Mouse (Mus musculus) heart, embryonic 11.5 days (tissue): ENCODE data around the gene Plpp7. TPM values are rescaled to one million over a fixed set of nuclear protein-coding genes. Genes with fewer than 3 reads are reported as not detected.

ENCODE experiments used
- ATAC-seq: fragments of 200-750 bp; cut with Nextera tagmentation; replicated peaks from 2 replicates; pipeline ENCODE4 v1.8.0; 2017; ENCODE audit warnings: moderate library complexity; ENCODE audit not compliant: insufficient number of reproducible peaks, low FRiP score, low TSS enrichment
- H3K27ac ChIP-seq: fragments of 300-500 bp; sonication (generic); 2 replicates; pipeline ENCODE4 v1.5.1; 2014; ENCODE audit warnings: mild to moderate bottlenecking, low read depth, low read length
- H3K27me3 ChIP-seq: fragments of 300-500 bp; sonication (generic); 2 replicates; pipeline ENCODE4 v1.6.1; 2014; ENCODE audit warnings: mild to moderate bottlenecking, low read length, mixed read lengths; ENCODE audit not compliant: control insufficient read depth, insufficient read depth
- H3K36me3 ChIP-seq: fragments of 300-500 bp; sonication (generic); 2 replicates; pipeline ENCODE4 v1.6.1; 2014; ENCODE audit warnings: mild to moderate bottlenecking, low read length, moderate library complexity, mixed read lengths; ENCODE audit not compliant: control insufficient read depth, insufficient read depth
- H3K4me1 ChIP-seq: fragments of 300-500 bp; sonication (generic); 2 replicates; pipeline ENCODE4 v1.6.1; 2014; ENCODE audit warnings: low read length; ENCODE audit not compliant: control insufficient read depth, insufficient read depth
- H3K4me2 ChIP-seq: fragments of 300-500 bp; sonication (generic); 2 replicates; pipeline ENCODE4 v1.6.1; 2014; ENCODE audit warnings: mild to moderate bottlenecking, moderate library complexity
- H3K4me3 ChIP-seq: fragments of 300-500 bp; sonication (generic); 2 replicates; pipeline ENCODE4 v1.5.1; 2014; ENCODE audit warnings: low read depth, low read length
- H3K9ac ChIP-seq: fragments of 300-500 bp; sonication (generic); 2 replicates; pipeline ENCODE4 v1.6.1; 2014; ENCODE audit warnings: mild to moderate bottlenecking, low read depth, low read length, moderate library complexity
- H3K9me3 ChIP-seq: fragments of 300-500 bp; sonication (generic); replicated peaks from 2 replicates; pipeline ENCODE4 v1.6.1; 2016; ENCODE audit warnings: low read length; ENCODE audit not compliant: control insufficient read depth
- WGBS: fragments of 180-500 bp; shearing (Covaris S2); extraction: QIAGEN DNeasy Blood & Tissue Kit; methylation state at CpG from one replicate; pipeline ENCODE4 v1.1.7; 2014; ENCODE audit not compliant: insufficient replicate concordance; 5-methylcytosine and 5-hydroxymethylcytosine counted together
- polyA plus RNA-seq: library from polyadenylated mRNA; unstranded; fragments of >200 nt; fragmentation: Nextera tagmentation; extraction: Ambion mirVana; gene quantifications from 2 replicates; pipeline ENCODE4 v1.2.1, GENCODE M21; 2014

The Plpp7 gene
- polyA plus RNA-seq, 1 experiment from 2014 or later, result 10.0 TPM

DNA sequence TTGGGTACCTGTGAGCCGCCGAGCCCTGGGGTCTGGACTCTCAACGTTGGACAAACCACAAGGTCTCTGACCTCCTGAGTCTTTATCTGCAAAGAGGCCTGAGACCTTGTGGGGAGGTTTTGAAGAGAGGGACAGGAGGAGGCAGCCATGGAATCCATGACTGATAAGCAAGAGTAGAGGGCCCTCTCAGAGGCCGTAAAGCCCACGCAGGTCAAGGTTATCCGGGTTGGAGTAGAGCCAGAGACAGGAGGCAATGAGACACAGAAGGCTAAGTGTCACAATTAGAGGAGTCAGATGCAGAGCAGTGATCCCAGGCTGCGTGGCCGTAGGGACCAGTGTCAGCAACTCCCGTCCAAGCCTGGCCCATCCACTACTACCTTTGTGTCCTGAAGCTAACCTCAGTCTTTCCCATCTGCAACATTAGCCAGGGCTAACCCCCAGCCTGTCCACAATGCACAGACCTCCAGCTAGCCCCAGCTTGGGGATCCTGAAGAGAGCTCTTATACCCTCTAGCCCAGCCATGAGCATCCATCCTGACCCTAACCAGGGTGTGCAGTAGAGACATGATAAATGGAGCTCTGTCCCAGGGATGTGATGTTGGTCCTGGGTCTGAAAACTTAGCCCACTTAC is 36.0 kb downstream of the Plpp7 start:
- no peak overlapping the region for H3K4me3 ChIP-seq
- H3K27ac ChIP-seq, result peak overlapping the region; percentile 99
- 19% methylated on average over 9 of the region's 9 CpGs for WGBS
- H3K9ac ChIP-seq, result peak overlapping the region; percentile 63
- no peaks in the 10 kb centered on the region for H3K9me3 ChIP-seq
- no peaks in the 10 kb centered on the region for H3K36me3 ChIP-seq
- H3K27me3 ChIP-seq, result no peaks in the 10 kb centered on the region
- H3K4me1 ChIP-seq, result peaks cover 47% of the 10 kb centered on the region
- ATAC-seq, result 0 out of 2 replicates have a peak, but pooled peaks have one; percentile 1
- H3K4me2 ChIP-seq, result peak overlapping the region; percentile 37

DNA sequence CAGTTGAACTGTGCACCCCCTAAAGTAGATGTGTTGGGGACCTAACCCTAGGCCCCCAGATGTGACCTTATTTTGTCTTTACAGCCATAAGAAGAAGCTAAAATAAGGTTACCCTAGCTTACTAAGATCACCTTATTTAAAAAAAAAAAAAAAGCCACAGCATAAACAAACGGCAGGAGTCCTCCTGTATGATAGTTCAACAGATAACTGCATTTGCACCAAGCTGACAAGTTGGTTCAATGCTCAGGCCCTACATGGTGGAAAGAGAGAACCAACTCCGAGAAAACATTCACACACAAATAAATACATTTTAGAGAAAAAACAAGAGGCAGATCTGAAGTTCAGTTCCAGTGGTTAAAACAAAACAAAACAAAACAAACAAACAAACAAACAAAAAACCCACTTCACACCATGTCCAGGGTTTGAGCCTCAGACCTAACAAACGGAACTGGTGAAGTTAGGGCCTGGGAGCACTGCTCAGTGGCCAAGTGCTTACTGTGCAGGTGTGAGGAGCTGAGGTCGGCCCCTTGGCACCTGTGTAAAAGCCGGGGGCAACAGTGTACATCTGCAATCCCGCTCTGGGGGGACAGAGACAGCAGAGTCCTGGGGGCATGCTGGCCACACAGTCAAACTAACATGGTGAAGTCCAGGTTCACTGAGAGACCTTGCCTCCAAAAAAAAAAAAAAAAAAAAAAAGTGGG is 36.7 kb downstream of the Plpp7 start:
- Histone ChIP-seq H3K9me3 (no peaks in the 10 kb centered on the region), H3K27me3 (no peaks in the 10 kb centered on the region), H3K4me3 (no peak overlapping the region), H3K4me2 (peak overlapping the region; percentile 40), H3K36me3 (no peaks in the 10 kb centered on the region), H3K27ac (peak overlapping the region; percentile 99), H3K4me1 (peaks cover 47% of the 10 kb centered on the region), H3K9ac (peak overlapping the region; percentile 63)
- no peak for ATAC-seq
- 53% methylated on average over 6 of the region's 6 CpGs for WGBS

DNA sequence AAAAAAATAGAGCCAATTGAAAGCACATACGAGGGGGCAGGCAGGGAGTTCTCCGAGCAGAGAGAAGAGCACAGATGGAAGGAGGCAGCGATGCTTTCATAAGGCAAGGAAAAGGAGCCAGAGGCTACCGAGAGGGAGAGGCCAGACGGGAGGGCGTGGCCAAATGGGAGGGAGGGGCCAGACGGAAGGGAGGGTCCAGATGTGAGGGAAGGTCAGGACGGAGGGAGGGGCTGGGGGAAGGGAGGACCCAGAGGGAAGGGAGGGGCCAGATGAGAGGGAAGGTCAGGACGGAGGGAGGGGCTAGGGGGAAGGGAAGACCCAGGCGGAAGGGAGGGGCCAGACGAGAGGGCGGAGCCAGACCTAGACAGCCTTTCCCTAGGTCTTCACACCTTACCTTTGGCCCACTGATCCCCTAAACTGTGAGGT is 37.3 kb downstream of the Plpp7 start:
- 9% methylated on average over 12 of the region's 12 CpGs for WGBS
- no peaks in the 10 kb centered on the region for H3K27me3 ChIP-seq
- peak; percentile 26 for ATAC-seq
- H3K27ac ChIP-seq, result peak overlapping the region; percentile 99; the same call in 1 of the 2 replicates
- no peak overlapping the region for H3K4me3 ChIP-seq
- H3K9me3 ChIP-seq, result no peaks in the 10 kb centered on the region
- H3K36me3 ChIP-seq, result no peaks in the 10 kb centered on the region
- no peak overlapping the region for H3K9ac ChIP-seq
- H3K4me2 ChIP-seq, result peak overlapping the region; percentile 40
- peaks cover 47% of the 10 kb centered on the region for H3K4me1 ChIP-seq

DNA sequence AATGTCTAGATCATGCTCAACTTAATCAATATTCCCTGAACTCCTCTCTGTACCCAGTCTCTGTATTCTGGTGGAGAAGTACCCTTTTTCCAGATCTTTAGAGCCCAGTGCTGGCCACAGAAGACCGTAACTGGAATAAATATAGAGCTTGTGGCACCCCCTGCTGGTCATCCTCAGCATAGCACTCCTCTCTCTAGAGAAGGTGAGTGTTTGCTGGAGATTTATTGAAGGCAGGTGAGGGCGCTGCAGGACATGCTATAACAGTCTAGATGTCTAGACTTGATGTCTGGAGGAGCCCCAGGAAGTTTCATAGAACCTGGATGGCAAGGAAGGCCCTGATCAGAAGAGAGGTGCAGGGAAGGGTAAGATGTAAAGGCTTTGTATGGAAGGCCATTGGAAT is 38.7 kb downstream of the Plpp7 start:
- Histone ChIP-seq H3K27me3 (no peaks in the 10 kb centered on the region), H3K4me2 (no peak overlapping the region), H3K9ac (no peak overlapping the region), H3K4me3 (no peak overlapping the region), H3K9me3 (no peaks in the 10 kb centered on the region), H3K27ac (no peak overlapping the region), H3K4me1 (peaks cover 36% of the 10 kb centered on the region), H3K36me3 (no peaks in the 10 kb centered on the region)
- 5% methylated on average over 2 of the region's 2 CpGs for WGBS
- no peak for ATAC-seq

DNA sequence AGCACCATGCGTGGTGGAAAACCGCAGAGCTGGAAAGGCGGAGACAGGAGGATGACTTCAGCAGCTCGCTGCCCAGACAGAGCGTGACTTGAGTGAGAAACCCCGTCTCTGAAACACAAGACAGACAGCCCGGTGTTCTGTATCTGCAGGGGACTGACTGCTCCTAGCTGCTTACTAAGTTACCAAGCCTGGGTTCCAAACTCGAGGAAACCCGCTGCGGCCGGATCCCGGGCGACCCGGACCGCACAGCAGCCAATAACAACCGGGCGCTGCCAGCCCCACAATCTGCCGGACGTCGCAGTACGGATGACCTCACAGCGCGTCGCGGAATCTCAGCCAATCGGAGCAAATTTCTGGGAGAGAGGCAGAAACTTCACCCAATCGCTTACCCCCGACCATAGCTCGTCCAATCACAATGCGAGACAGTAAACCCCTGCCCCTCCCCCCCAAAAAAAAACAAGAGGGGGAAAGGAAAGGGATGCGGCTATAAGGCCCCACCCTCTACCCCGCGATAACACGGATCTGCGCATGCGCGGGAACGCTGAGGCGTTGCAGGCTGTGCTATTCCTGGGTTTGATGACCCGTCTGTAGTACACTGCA is 42.4 kb downstream of the Plpp7 start:
- H3K4me3 ChIP-seq, result peak overlapping the region; percentile 74
- peaks cover 8% of the 10 kb centered on the region; the same call in 1 of the 2 replicates for H3K4me1 ChIP-seq
- H3K36me3 ChIP-seq, result no peaks in the 10 kb centered on the region
- peak; percentile 89 for ATAC-seq
- H3K27me3 ChIP-seq, result no peaks in the 10 kb centered on the region
- peak overlapping the region; percentile 85 for H3K9ac ChIP-seq
- peak overlapping the region; percentile 82 for H3K4me2 ChIP-seq
- peak overlapping the region; percentile 87 for H3K27ac ChIP-seq
- H3K9me3 ChIP-seq, result no peaks in the 10 kb centered on the region
- WGBS, result under 1% methylated on average over 40 of the region's 40 CpGs

DNA sequence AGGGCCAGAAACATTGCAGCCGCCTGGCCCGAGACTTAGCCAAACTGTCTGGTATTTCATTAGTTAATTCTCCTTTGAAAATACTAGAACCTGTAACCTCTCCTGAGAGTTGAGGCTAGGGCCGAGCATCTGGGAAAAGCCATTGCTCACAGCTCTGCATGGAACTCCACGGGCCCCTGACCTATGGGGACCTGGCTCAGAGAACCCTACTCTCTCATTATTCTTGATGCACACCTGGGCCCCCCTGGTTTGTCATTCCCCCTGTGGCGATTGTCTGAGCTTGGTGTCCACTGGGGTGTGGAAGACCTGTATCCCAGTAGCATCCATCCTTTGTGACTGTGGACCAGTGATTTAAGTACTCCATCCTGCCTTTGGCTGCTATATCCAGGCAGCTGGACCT is 44.0 kb downstream of the Plpp7 start:
- Histone ChIP-seq H3K9me3 (no peaks in the 10 kb centered on the region), H3K9ac (no peak overlapping the region), H3K27ac (no peak overlapping the region), H3K4me2 (no peak overlapping the region), H3K27me3 (no peaks in the 10 kb centered on the region), H3K4me1 (peaks cover 6% of the 10 kb centered on the region; the same call in 1 of the 2 replicates), H3K36me3 (no peaks in the 10 kb centered on the region), H3K4me3 (no peak overlapping the region)
- ATAC-seq, result no peak
- WGBS, result 73% methylated on average over 5 of the region's 5 CpGs

DNA sequence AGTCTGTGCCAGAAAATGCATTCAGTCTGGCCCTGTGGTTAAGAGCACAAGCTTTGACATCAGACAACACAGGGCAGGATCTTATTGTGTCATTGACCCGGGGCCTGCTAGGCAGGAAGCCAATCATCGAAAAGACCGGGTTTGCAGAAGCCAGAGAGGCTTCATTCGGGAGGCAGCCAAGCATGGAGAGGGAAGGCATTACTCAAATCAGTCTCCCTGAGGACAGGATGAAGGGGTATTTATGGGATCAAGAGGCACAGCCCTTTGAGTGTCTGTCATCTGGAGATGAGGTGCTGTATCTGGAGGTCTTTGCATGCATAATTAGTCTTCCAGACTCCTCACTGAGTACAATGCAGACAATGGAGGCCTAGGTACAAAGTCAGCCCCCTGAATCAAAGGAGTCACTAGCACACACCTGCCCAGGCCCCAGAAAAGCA is 45.2 kb downstream of the Plpp7 start:
- H3K4me2 ChIP-seq, result no peak overlapping the region
- no peak overlapping the region for H3K4me3 ChIP-seq
- H3K9me3 ChIP-seq, result no peaks in the 10 kb centered on the region
- 57% methylated on average over 4 of the region's 4 CpGs for WGBS
- H3K9ac ChIP-seq, result no peak overlapping the region
- peaks cover 6% of the 10 kb centered on the region; the same call in 1 of the 2 replicates for H3K4me1 ChIP-seq
- ATAC-seq, result no peak
- no peak overlapping the region for H3K27ac ChIP-seq
- no peaks in the 10 kb centered on the region for H3K27me3 ChIP-seq
- no peaks in the 10 kb centered on the region for H3K36me3 ChIP-seq

DNA sequence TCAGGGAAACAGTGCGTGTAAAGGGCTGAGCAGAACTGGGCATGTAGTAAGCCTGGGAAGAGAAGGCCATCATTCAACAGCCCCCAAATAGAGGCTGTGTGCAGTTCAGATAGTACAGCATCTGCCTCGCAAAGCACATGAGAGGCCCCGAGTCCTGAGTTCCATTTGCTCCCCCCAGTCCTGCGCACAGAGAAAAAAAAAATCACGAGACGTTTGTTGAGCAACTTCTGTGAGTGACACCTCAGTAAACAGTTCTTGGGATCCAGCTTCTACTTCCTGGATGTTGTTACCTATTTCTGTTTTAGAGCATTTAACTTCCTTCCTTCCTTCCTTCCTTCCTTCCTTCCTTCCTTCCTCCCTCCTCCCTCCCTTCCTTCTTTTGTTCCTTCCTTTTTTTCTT is 46.3 kb downstream of the Plpp7 start:
- WGBS, result 72% methylated on average over 6 of the region's 6 CpGs
- Histone ChIP-seq H3K27ac (no peak overlapping the region), H3K9ac (no peak overlapping the region), H3K4me1 (peaks cover 6% of the 10 kb centered on the region; the same call in 1 of the 2 replicates), H3K36me3 (no peaks in the 10 kb centered on the region), H3K4me3 (no peak overlapping the region), H3K4me2 (no peak overlapping the region), H3K27me3 (no peaks in the 10 kb centered on the region), H3K9me3 (no peaks in the 10 kb centered on the region)
- ATAC-seq, result no peak
